In genomic region chr11:80564975-80565965, GRCm38 (mm10) we compare ENCODE assay signal across 9 mouse cellular contexts.
DNase-seq lines count a peak whose midpoint lies in the region; ATAC-seq and TF ChIP-seq lines count a peak whose summit lies in the region.
"Had no signal": no experiment of that assay in that cellular context is flagged by ENCODE, and none has a peak within 500 bp of the region (broad histone marks: within the 10 kb centered on the region; RNA-seq: fewer than 3 reads in every experiment).

No protein-coding gene starts in this region.

- TF ChIP-seq CTCF in forebrain, postnatal 0 days (IDR thresholded peaks at IDR 0.05; ENCODE audit: low read depth): no peak
- TF ChIP-seq CTCF in lung, embryonic 14.5 days (IDR thresholded peaks at IDR 0.05; ENCODE audit: low read depth): no peak
- no peak for TF ChIP-seq CTCF in lung, adult 2 months (IDR thresholded peaks at IDR 0.05; ENCODE audit: insufficient read depth, low read length)
- TF ChIP-seq CTCF in heart, postnatal 0 days (IDR thresholded peaks at IDR 0.05; ENCODE audit: low read depth): no peak

- H3K9ac ChIP-seq in forebrain, postnatal 0 days: no peak overlapping the region
- no peak overlapping the region for H3K9ac ChIP-seq in lung, embryonic 14.5 days
- H3K9ac ChIP-seq in heart, postnatal 0 days (replicated peaks; ENCODE audit: low read depth, low read length): no peak overlapping the region
- H3K9ac ChIP-seq in neural tube, embryonic 14.5 days (replicated peaks; ENCODE audit: low read depth, low read length): no peak overlapping the region

- ATAC-seq in forebrain, postnatal 0 days: peak; percentile 63
- ATAC-seq in lung, embryonic 14.5 days (ENCODE audit: insufficient read depth): peak; percentile 90
- ATAC-seq in heart, postnatal 0 days (ENCODE audit: insufficient read depth, low read depth): no peak; the same call in 1 of the 2 replicates
- ATAC-seq in neural tube, embryonic 14.5 days (ENCODE audit: low read depth): peak; percentile 70

- H3K27me3 ChIP-seq in forebrain, postnatal 0 days (ENCODE audit: insufficient read depth, low read length): no peaks in the 10 kb centered on the region
- H3K27me3 ChIP-seq in forebrain, embryonic 10.5 days (ENCODE audit: poor library complexity, severe bottlenecking): no peaks in the 10 kb centered on the region
- H3K27me3 ChIP-seq in lung, embryonic 14.5 days (ENCODE audit: insufficient read depth, low read length): no peaks in the 10 kb centered on the region
- no peaks in the 10 kb centered on the region for H3K27me3 ChIP-seq in heart, postnatal 0 days (ENCODE audit: control insufficient read depth, insufficient read depth, low read length)
- no peaks in the 10 kb centered on the region for H3K27me3 ChIP-seq in neural tube, embryonic 14.5 days (ENCODE audit: control insufficient read depth, insufficient read depth, low read length)

- H3K27ac ChIP-seq in forebrain, postnatal 0 days (ENCODE audit: low read depth, low read length): peak overlapping the region; percentile 16; the same call in 1 of the 2 replicates
- H3K27ac ChIP-seq in forebrain, embryonic 10.5 days: no peak overlapping the region
- peak overlapping the region; percentile 39; the same call in 1 of the 2 replicates for H3K27ac ChIP-seq in lung, embryonic 14.5 days (ENCODE audit: low read depth)
- H3K27ac ChIP-seq in heart, postnatal 0 days (ENCODE audit: low read depth): no peak overlapping the region
- H3K27ac ChIP-seq in neural tube, embryonic 14.5 days (ENCODE audit: low read depth, low read length): no peak overlapping the region
- H3K27ac ChIP-seq: limb, embryonic 10.5 days had no signal

- DNase-seq in forebrain, postnatal 0 days: peak; percentile 52
- no peak for DNase-seq in forebrain, embryonic 10.5 days (ENCODE audit: extremely low spot score, low spot score)
- DNase-seq in lung, embryonic 14.5 days: peak; percentile 92
- DNase-seq in lung, adult 2 months: no peak
- peak; percentile 11 for DNase-seq in heart, postnatal 0 days (ENCODE audit: low spot score)
- no peak for DNase-seq in frontal cortex, postnatal 36 days (ENCODE audit: low spot score in 2 of 2)
- no peak for DNase-seq in right cerebral cortex, postnatal 14 days

- TF ChIP-seq POLR2A in lung, adult 2 months (IDR thresholded peaks at IDR 0.05; ENCODE audit: borderline replicate concordance, extremely low read depth, low read depth, low read length): no peak

- TF ChIP-seq EP300 in heart, postnatal 0 days (IDR thresholded peaks at IDR 0.05; ENCODE audit: low read depth): no peak

- H3K36me3 ChIP-seq in forebrain, postnatal 0 days (ENCODE audit: insufficient read depth): no peaks in the 10 kb centered on the region
- no peaks in the 10 kb centered on the region for H3K36me3 ChIP-seq in forebrain, embryonic 10.5 days (replicated peaks)
- H3K36me3 ChIP-seq in lung, embryonic 14.5 days (ENCODE audit: insufficient read depth): no peaks in the 10 kb centered on the region
- H3K36me3 ChIP-seq in heart, postnatal 0 days (replicated peaks; ENCODE audit: control insufficient read depth, insufficient read depth, low read length): no peaks in the 10 kb centered on the region
- H3K36me3 ChIP-seq in neural tube, embryonic 14.5 days (ENCODE audit: control insufficient read depth, insufficient read depth, low read length): no peaks in the 10 kb centered on the region
- H3K36me3 ChIP-seq: limb, embryonic 10.5 days had no signal

- no peak overlapping the region for H3K4me2 ChIP-seq in forebrain, postnatal 0 days (ENCODE audit: low read depth)
- H3K4me2 ChIP-seq in lung, embryonic 14.5 days: peak overlapping the region; percentile 35
- no peak overlapping the region for H3K4me2 ChIP-seq in heart, postnatal 0 days (ENCODE audit: low read depth, low read length)
- H3K4me2 ChIP-seq in neural tube, embryonic 14.5 days (ENCODE audit: low read depth, low read length): no peak overlapping the region

- 42% methylated on average over 7 of the region's 7 CpGs for WGBS in forebrain, postnatal 0 days
- 84% methylated on average over 7 of the region's 7 CpGs for WGBS in forebrain, embryonic 10.5 days
- 43% methylated on average over 7 of the region's 7 CpGs for WGBS in lung, embryonic 14.5 days
- WGBS in lung, adult 2 months: 40% methylated on average over 7 of the region's 7 CpGs
- WGBS in heart, postnatal 0 days: 47% methylated on average over 7 of the region's 7 CpGs
- 63% methylated on average over 7 of the region's 7 CpGs for WGBS in neural tube, embryonic 14.5 days

- no peaks in the 10 kb centered on the region for H3K9me3 ChIP-seq in forebrain, postnatal 0 days (ENCODE audit: low read length)
- H3K9me3 ChIP-seq in forebrain, embryonic 10.5 days: no peaks in the 10 kb centered on the region
- H3K9me3 ChIP-seq in lung, embryonic 14.5 days (ENCODE audit: low read depth, low read length): no peaks in the 10 kb centered on the region
- no peaks in the 10 kb centered on the region for H3K9me3 ChIP-seq in heart, postnatal 0 days (replicated peaks; ENCODE audit: control insufficient read depth, low read length)
- H3K9me3 ChIP-seq in neural tube, embryonic 14.5 days (ENCODE audit: control insufficient read depth, low read length): no peaks in the 10 kb centered on the region
- H3K9me3 ChIP-seq: limb, embryonic 10.5 days had no signal

- peaks cover 15% of the 10 kb centered on the region for H3K4me1 ChIP-seq in forebrain, postnatal 0 days (ENCODE audit: insufficient read depth)
- H3K4me1 ChIP-seq in forebrain, embryonic 10.5 days: no peaks in the 10 kb centered on the region
- H3K4me1 ChIP-seq in lung, embryonic 14.5 days (ENCODE audit: insufficient read depth): 0 out of 2 replicates have a peak, but pooled peaks cover 8% of the 10 kb centered on the region
- no peaks in the 10 kb centered on the region for H3K4me1 ChIP-seq in lung, adult 2 months (ENCODE audit: control insufficient read depth, insufficient read depth, low read length)
- peaks cover 14% of the 10 kb centered on the region for H3K4me1 ChIP-seq in heart, postnatal 0 days (ENCODE audit: control insufficient read depth, insufficient read depth)
- peaks cover 5% of the 10 kb centered on the region; the same call in 1 of the 2 replicates for H3K4me1 ChIP-seq in neural tube, embryonic 14.5 days (ENCODE audit: control insufficient read depth, insufficient read depth, low read length)

- H3K4me3 ChIP-seq in forebrain, postnatal 0 days (ENCODE audit: low read depth, low read length): no peak overlapping the region
- H3K4me3 ChIP-seq in forebrain, embryonic 10.5 days: no peak overlapping the region
- no peak overlapping the region for H3K4me3 ChIP-seq in lung, embryonic 14.5 days (ENCODE audit: low read depth, low read length)
- no peak overlapping the region for H3K4me3 ChIP-seq in lung, adult 2 months (replicated peaks; ENCODE audit: extremely low read depth, low read depth, low read length)
- H3K4me3 ChIP-seq in heart, postnatal 0 days (ENCODE audit: low read depth, low read length): no peak overlapping the region
- H3K4me3 ChIP-seq in neural tube, embryonic 14.5 days (ENCODE audit: low read depth, low read length): no peak overlapping the region
- H3K4me3 ChIP-seq: limb, embryonic 10.5 days had no signal

Comparison
In these comparisons a context has a peak if more than half of its experiments do, and no peak if none do; other contexts are left out.
1. DNase-seq: peak in forebrain, postnatal 0 days (single experiment), lung, embryonic 14.5 days (single experiment) and heart, postnatal 0 days (single experiment); none in forebrain, embryonic 10.5 days (single experiment), lung, adult 2 months (single experiment), frontal cortex, postnatal 36 days (0 of 2) and right cerebral cortex, postnatal 14 days (single experiment).
2. H3K27ac ChIP-seq: peak in forebrain, postnatal 0 days (single experiment) and lung, embryonic 14.5 days (single experiment); none in forebrain, embryonic 10.5 days (single experiment), heart, postnatal 0 days (single experiment) and neural tube, embryonic 14.5 days (single experiment).